Mouse (Mus musculus) layer of hippocampus, postnatal 25 days (tissue): ENCODE results near the gene Stfa2l1. TPM values are rescaled to one million over a fixed set of nuclear protein-coding genes. Genes with fewer than 3 reads are reported as not detected.
"Not testable (repeated sequence)": the region's sequence is repeated elsewhere in the genome, so short reads cannot be mapped to it uniquely, and the experiment has no call there.

Experiments
- DNase-seq, 2 experiments: peaks; one replicate each; pipeline ENCODE4 v3.0.0; 2022; ENCODE audit warnings: mixed read lengths in 2 of 2, low spot score in 1 of 2; ENCODE audit errors: extremely low spot score in 1 of 2
- total RNA-seq, 2 experiments: library from RNA; stranded (reverse); gene quantifications; 2 replicates each; pipeline ENCODE4 v1.2.3; 2021

The Stfa2l1 gene
- total RNA-seq: not detected

DNA sequence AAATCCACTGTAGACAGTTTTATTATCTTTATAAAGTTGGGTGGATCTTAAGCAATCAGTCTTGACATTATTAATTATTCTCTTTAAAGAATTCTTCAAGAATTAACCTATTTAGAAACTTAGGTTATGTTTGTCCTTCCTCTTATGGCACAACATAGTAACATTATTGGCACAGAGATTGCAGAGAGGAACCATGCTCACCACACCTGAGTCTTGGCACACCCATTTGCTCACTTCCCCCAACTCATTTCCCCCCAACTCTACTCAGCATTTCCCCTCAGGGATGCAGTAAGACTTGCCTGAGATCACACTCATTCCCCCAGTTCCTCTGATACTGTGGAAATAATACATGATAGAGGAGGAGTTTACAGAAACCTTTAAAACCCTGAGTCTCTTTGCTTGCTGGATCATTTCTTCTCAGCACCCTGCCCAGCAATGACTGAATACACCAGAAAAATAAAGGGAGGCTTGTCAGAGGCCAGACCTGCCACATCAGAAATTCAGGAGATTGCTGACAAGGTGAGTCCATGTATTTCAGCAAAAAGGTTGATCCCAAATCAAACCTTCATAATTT, at the start of gene Stfa2l1:
Gene Stfa2l1 (plus strand): TSS at position 410 of the 574 bp plus-strand sequence.
- no peak for DNase-seq

DNA sequence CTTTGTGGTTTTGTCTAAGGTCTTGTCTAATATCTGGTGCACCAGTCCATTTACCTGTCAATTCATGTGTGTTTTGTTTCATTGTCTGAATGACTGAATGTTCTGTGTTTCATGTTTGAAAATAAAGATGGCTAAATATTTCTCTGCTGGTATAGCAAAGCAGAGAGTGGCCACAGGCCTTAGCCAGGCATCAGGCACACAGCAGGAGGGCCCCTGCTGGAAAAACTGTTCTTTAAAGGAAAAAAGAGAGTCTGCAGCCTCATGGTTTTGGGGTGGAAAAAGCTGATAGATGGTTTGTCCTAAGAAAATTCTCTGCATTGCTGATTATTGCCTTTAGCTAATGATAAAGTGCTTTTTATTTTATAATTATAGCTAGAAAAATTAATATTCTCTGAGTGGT, 45.1 kb upstream of the Stfa2l1 start:
- not testable (repeated sequence) for DNase-seq

DNA sequence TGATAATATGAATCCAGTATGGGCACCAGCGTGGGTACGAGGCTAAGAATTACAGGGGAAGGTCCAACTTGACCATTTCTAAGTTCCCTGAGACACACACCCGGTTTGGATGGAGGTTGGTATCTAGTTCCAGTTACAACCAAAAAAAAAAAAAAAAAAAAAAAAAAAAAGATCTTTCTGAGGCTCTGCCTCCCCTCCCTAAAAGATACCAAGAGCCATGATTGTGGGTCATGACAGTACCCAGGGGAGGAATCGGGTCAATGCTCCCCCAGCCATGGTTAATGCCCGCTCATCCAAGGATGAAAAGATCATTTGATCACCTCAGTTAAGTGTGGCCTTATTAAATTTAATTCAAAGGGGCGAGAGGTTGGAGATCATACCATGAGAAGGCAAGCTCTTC, 40.9 kb upstream of the Stfa2l1 start:
- DNase-seq: not testable (repeated sequence)

DNA sequence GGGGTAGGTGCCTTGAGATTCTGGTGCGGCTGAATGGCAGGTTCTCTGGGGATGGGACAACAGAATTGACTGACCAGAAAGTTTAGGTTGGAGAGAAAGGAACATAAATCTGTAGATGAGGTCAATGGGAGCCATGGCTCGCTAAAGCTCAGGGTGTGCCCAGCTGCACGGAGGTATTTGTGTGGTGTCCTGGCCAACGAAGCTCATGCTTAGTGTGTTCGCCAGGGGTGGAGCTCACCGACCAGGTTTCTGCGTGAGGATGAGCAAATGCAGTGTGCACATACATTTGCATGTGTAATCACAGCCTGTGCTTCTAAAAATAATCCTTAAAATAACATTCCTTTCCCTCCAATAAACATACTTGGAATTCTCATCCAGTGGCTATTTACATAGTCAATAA, 28.5 kb upstream of the Stfa2l1 start:
- DNase-seq: no peak

DNA sequence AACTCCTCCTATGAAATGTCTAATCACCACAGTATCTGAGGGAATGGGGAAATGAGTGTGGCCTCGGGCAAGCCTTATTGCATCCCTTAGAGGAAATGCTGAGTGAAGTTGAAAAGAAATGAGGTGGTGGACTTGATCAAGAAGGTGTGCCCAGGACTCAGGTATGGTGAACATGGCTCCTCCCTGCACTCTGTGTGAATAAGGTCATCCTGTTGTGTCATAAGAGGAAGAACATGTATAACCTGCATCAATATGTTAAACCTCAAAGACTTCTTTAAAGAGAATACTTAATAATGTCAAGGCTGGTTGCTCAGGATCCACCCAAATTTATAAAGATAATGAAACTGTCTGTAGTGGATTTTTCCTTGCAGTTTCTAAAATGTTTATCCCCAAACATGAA, 25.5 kb upstream of the Stfa2l1 start, which contains the start of gene Csta1:
Gene Csta1 (minus strand): TSS at position 101 of the 400 bp plus-strand sequence.
- no peak for DNase-seq

DNA sequence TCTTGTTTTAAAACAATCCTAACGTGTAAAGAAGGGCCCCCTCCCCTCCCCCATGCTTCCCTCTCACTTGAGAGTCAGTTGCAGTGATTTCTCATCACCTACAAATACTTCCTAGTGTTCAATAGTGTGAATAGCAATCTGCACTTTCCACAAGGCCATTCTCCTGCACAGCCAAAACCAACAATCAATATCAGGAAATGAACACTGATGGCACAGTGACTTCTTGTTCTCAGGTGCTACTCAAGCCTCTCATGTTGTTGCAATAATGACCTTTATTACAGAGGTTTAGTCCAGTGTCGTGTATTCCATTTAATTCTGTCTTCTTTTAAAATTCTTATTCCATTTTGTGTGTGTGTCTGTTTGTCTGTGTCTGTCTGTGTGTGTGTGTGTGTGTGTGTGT, 18.4 kb upstream of the Stfa2l1 start:
- DNase-seq: no peak

DNA sequence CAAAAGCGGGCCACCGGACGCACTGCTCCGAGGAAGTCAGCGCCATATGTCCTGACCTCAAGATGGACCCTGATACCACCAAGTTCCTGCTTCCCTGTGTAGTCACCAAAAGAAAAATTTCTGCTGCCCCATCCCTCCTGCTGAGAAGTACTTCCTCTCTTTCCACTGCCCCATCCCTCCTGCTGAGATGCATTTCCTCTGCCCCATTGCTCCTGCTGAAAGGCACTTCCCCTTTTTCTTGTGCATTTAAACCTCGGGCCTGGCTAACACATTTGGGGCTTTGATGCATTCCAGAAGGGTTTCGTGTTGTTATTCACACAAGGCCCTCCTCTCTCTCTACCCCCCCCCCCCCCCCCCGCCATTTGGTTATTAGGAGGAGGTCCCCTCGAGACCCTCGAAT, 11.2 kb downstream of the Stfa2l1 start:
- DNase-seq: not testable (repeated sequence)

DNA sequence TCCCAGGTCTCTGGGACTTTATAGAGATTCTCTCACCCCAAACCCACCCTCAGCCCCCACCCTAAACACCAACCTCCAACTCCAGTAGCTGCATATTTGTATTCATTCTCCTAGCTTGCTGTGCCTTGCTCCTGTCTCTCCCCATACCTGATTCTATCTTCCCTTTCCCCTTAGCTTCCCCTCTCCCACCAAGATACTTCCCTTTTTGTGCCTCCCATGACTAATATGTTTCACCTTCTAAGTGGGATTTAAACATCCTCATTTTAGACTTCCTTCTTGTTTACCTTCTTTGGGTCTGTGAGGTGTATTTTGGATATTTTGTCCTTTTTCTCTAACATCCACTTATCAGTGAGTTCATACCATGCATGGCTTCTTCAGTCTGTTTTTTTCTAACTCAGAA, 19.5 kb downstream of the Stfa2l1 start:
- no peak for DNase-seq

DNA sequence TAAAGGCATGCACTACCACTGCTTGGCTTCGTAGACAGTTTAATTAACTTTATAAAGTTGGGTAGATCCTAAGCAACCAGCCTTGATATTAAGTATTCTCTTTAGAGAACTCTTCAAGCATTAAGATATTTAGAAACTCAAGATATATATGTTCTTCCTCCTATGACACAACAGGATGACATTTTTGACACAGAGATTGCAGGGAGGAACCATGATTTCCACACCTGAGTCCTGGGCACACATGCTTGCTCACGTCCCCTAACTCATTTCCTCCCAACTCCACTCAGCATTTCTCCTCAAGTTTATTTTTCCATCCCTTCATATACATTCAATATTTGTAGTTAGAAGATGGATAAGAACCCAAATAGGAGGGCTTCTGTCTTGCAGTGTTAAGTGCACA, 23.3 kb downstream of the Stfa2l1 start:
- DNase-seq: no peak

DNA sequence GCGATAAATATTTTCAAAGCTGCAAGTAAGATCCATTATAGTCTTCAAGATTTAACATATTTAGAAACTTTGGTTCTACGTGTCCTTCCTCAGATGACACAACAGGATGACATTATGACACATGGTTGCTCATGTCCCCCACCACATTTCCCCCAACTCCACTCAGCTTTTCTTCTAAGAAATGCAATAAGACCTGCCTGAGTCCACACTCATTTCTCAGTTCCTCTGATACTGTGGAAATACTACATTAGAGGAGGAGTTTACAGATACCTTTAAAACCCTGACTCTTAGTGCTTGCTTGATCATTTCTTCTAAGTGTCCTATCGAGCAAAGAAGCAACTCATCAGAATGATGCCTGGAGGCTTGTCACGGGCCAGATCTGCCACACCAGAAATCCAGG, 27.3 kb downstream of the Stfa2l1 start, which contains the start of gene Gm5483:
Gene Gm5483 (plus strand): TSS at position 301 of the 400 bp plus-strand sequence.
- DNase-seq: not testable (repeated sequence)

DNA sequence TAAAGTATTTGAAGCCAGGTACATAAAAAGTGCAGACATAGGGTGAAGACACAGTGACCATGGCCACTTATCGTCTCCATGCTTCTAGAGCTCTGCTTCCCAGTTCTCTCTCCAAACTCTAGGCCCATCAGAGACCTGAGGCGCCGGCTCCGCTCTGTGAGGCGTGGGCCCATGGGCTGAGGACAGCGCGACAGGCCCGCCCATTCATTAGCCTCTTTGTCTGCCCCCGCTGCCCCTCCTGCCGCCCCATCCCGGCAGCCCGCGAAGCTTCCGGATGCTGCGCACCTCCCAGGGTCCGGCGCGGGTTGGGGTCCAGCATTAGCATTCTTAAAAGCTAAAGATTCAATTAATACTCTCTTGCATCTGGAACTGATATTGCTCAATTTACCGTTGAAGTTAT, 42.6 kb downstream of the Stfa2l1 start:
- DNase-seq: no peak

DNA sequence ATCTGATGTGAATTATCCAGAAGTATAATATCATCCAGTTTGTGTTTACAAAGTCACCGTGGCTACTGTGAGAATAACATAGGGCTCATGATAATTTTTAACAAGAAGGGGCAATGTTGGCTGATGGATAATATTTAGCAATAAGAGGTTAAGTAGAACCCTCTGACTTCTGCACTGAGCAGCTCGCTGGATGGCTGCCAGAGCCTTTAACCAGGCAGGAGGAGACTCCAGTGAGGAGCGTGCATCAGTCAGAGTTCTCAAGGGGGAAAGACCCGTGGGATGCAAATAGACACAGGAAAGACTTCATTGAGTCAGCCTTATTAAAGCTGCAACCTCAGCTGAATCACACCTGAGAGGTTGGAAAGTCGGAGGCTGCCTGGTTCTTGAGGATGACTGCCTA, 47.2 kb downstream of the Stfa2l1 start:
- no peak for DNase-seq

DNA sequence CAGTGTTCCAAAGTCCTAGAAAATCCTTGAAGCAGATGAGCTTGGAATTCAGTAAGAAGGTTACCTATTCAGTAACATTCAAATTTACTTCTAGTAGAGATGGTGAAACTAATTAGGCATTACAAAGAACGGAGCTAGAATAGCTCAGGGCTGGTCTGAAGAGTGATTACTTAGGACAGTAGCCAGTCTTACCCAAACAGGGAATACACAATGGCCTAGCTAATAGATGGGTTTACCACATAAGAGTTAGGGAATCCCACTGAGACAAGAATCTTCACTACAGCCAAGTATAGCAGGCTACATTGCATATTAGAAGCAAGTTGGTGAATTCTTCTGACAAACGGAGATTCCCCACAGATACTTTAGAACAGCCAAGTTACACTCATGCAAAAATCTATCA, 49.1 kb downstream of the Stfa2l1 start:
- DNase-seq: not testable (repeated sequence)

DNA sequence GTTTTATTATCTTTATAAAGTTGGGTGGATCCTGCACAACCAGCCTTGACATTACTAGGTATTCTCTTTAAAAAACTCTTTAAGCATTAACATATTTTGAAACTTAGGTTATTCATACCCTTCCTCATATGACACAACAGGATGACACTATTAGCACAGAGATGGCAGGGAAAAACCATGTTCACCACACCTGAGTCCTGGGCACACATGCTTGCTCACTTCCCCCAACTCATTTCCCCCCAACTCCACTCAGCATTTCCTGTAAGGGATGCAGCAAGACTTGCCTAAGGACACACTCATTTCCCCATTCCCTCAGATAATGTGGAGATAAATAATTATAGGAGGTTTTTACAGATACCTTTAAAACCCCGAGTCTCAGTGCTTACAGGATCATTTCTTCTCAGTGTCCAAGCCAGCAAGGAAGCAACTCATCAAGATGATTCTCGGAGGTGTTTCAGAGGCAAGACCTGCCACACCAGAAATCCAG, 53.4 kb downstream of the Stfa2l1 start, which contains the start of gene Gm5416:
Gene Gm5416 (plus strand): TSS at position 437 of the 487 bp plus-strand sequence.
- DNase-seq: no peak

Other genes with a start within 250 kb of the Stfa2l1 start
- 1 to 10 TPM; 2.6 to 3.5 TPM for gene Parp9, start 218.3 kb upstream of the Stfa2l1 start, total RNA-seq
- gene Dtx3l, start 217.7 kb upstream of the Stfa2l1 start, total RNA-seq: 1 to 10 TPM; 4.2 to 4.5 TPM
- 100 to 1,000 TPM; 125 to 138 TPM for gene Kpna1, start 178.1 kb upstream of the Stfa2l1 start, total RNA-seq
- gene Wdr5b, start 115.6 kb upstream of the Stfa2l1 start, total RNA-seq: 1 to 10 TPM; 5.0 to 5.2 TPM
- gene Fam162a, start 85.2 kb upstream of the Stfa2l1 start, total RNA-seq: 10 to 100 TPM; 83.0 to 93.8 TPM
- gene Ccdc58, start 85.1 kb upstream of the Stfa2l1 start, total RNA-seq: 10 to 100 TPM; 22.6 to 25.0 TPM
- not detected for gene Csta1, start 25.6 kb upstream of the Stfa2l1 start, total RNA-seq
- gene Gm5483, start 27.4 kb downstream of the Stfa2l1 start, total RNA-seq: not detected
- not detected for gene Gm5416, start 53.6 kb downstream of the Stfa2l1 start, total RNA-seq
- not detected for gene 2010005H15Rik, start 64.7 kb downstream of the Stfa2l1 start, total RNA-seq
- not detected for gene Stfa1, start 120.1 kb downstream of the Stfa2l1 start, total RNA-seq
- gene BC117090, start 177.5 kb downstream of the Stfa2l1 start, total RNA-seq: not detected
- not detected for gene BC100530, start 210.9 kb downstream of the Stfa2l1 start, total RNA-seq